Mouse (Mus musculus): ENCODE results near the gene Tcte1.
A peak's percentile ranks its signal among the peaks of the same experiment; 100 is the strongest.

Tcte1 gene

GRCm38 (mm10) chr17:45515204-45515726 is 8.0 kb upstream of the Tcte1 start:
- no peak for ATAC-seq (ENCODE audit: low TSS enrichment)

DNA sequence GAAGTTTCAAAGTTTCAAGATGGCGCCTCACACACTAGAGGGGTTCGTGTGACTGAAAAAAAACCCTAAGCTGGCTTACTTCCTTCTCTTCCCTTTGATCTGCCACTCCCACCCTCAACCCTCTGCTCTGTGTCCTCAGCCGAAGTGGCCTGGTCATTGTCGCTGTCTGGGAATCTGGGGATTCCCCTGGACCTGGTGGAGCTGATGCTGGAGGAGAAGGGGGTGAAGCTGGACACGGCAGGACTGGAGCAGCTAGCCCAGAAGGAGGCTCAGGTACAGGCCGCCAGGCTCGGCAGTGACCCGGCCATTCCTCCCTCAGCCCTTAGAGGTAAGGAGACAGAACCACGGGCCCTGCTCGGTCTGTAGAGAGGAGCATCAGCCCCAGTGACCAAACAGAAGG is 7.4 kb upstream of the Tcte1 start:
- ATAC-seq (ENCODE audit: low TSS enrichment) = no peak

GRCm38 (mm10) chr17:45516488-45516887 is 6.7 kb upstream of the Tcte1 start:
- ATAC-seq (ENCODE audit: low TSS enrichment) = peak; percentile 65

GRCm38 (mm10) chr17:45517135-45517534 is 6.1 kb upstream of the Tcte1 start:
- no peak for ATAC-seq (ENCODE audit: low TSS enrichment)

DNA sequence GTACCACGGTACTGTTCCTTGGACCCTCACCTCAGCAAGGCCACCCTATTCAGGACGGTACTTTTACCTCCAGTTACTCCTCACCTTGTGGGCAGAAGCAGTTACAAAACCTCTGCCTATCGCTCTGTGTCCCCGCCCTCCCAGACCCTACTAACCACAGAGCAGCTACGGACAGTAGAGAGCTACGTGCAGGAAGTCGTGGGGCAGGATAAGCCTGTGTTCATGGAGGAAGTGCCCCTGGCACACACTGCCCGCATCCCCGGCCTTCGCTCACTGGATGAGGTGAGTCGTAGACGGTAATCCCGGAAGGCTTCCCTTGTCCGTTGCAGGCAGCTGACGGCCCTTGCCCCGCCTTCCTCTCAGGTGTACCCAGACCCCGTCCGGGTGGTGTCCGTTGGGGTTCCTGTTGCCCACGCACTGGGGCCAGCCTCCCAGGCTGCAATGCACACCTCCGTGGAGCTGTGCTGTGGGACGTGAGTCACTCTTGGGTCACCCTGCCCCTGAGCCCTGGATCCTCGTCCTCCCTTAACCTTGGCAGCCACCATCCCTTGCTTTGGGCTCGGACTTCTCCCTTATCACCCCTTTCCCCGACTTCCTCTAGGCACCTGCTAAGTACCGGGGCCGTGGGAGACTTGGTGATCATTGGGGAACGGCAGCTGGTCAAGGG is 5.6 kb upstream of the Tcte1 start:
- ATAC-seq (ENCODE audit: low TSS enrichment) = no peak

GRCm38 (mm10) chr17:45518766-45519475 is 4.3 kb upstream of the Tcte1 start:
- ATAC-seq (ENCODE audit: low TSS enrichment) = no peak

GRCm38 (mm10) chr17:45520136-45520535 is 3.1 kb upstream of the Tcte1 start:
- no peak for ATAC-seq (ENCODE audit: low TSS enrichment)

- ATAC-seq (ENCODE audit: low TSS enrichment) = no peak
Measured at GRCm38 (mm10) chr17:45524961-45525360, 1.7 kb downstream of the Tcte1 start.

- ATAC-seq (ENCODE audit: low TSS enrichment) = no peak
Measured at GRCm38 (mm10) chr17:45526571-45526970, 3.3 kb downstream of the Tcte1 start.

DNA sequence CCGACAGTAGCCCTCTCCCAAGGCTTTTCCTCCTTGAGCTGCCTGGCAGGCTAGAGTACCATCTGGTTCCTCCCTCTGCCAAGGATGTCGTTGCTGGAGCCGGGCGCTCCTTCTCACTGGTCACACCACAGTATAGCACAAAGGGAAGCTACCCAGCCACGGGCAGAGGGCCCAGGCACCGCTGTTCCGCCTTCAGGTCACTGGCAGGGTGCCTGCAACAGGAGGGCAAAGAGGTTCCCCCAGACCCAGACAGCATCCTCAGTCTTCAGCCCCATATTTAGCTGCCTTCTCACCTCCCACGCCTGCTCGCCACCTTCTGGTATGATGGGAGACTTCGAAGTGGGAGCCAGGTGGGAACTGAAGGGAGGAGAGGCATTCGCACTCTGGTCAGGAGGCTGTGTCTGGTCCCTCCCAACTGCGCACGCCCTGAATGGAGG is 7.1 kb downstream of the Tcte1 start:
- ATAC-seq (ENCODE audit: low TSS enrichment) = peak; percentile 86

- no peak for ATAC-seq (ENCODE audit: low TSS enrichment)
Measured at GRCm38 (mm10) chr17:45532896-45533295, 9.7 kb downstream of the Tcte1 start.

GRCm38 (mm10) chr17:45536264-45536663 is 13.0 kb downstream of the Tcte1 start:
- peak; percentile 21; the same call in 1 of the 2 replicates for ATAC-seq (ENCODE audit: low TSS enrichment)

DNA sequence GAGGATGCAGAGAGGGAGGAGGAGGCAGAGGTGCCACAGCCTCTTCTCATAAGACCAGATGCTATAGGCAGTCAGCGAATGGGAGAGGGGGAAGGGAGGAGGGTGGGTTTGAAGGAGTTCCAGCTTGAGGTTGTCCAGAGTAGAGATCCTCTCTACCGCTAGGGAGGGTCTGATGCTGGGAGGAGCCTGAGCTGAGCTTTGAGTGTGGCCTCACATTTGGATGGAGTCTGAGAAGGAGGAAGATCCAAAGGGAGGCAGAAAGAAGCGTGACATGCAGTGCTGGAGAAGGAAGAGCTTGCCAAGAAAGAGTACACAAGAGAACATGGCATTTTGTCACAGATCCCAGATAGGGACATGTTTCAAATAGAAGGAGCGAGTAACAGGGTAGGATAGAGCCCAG is 15.2 kb downstream of the Tcte1 start:
- ATAC-seq (ENCODE audit: low TSS enrichment) = peak; percentile 35

- peak; percentile 18; the same call in 1 of the 2 replicates for ATAC-seq (ENCODE audit: low TSS enrichment)
Measured at GRCm38 (mm10) chr17:45539664-45540063, 16.4 kb downstream of the Tcte1 start.

DNA sequence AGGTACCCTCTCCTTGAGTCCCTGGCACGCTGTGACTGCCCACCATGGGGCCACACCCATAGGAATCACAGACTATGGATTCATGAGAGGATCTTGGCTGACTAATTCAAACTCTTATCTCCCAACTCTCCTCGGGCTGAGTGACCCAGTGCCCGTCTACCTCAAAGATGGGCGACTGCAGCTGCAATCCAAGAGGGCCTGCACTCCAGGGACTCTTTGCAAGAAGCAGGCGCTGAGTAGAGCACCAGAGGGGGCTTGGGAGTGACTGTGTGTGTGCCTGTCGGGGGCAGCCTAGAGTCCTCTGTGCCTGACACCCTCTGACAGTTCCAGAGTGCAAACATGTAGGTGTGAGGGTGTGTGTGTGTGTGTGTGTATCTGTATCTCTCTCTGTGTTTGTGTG is 18.9 kb downstream of the Tcte1 start:
- ATAC-seq (ENCODE audit: low TSS enrichment) = no peak

DNA sequence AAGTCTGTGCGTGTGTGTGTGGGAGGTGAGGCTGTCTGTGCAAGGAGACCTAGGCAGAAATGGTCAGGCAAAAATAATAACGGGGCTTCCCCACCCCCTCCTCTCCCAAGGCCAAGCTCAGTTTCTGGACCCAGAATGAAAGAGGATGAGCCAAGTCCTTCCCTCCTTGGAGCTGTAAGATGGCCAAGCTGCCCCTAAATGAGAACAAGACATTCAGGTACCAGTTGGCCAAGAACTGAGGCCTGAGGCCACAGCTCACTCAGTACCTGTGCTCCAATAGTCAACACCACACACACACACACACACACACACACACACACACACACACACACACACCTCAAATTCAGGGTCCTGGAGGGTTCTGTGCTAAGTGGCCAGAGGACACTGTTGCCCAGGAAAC is 19.5 kb downstream of the Tcte1 start:
- ATAC-seq (ENCODE audit: low TSS enrichment) = no peak

DNA sequence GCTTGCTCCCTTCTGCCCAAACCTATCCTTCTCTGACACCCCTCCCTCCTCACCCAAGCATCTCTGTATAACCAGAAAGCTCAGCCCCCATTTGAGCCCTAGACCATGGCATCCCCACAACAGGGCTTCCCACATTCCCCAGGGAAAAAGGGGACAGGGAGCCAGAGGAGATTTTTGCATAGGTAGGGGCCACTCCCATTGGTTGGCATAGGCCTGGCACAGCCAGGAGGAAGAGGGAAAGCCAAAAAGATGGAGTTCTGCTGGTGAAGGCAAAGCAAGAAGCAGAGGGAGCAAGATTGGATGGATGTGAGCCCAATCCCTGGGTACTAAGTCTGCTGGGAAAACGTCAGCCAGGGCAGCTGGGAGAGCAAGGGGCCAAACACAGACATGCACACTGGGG is 19.9 kb downstream of the Tcte1 start:
- no peak for ATAC-seq (ENCODE audit: low TSS enrichment)

GRCm38 (mm10) chr17:45544001-45544872 is 21.0 kb downstream of the Tcte1 start:
- ATAC-seq (ENCODE audit: low TSS enrichment) = no peak

DNA sequence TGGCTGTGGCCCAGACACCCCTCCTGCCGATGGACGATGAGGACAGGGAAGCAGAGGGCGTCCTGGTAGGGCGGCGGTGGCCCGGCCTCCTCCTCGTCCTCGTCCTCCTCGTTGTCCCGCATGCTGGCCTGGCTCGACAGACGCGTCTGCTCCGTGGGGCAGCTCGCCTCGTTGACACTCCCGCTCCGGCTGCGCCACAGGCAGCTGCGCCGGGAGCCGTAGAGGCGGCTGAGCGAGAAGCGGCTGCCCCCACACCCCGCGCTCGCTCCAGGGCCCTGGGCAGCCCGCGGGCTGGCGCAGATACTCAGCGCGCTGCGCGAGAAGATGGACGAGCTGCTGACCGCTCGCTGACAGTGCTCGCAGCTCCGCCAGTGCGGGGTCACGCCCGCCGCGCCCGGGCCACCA is 21.6 kb downstream of the Tcte1 start:
- no peak for ATAC-seq (ENCODE audit: low TSS enrichment)

GRCm38 (mm10) chr17:45545278-45545961 is 22.2 kb downstream of the Tcte1 start:
- ATAC-seq (ENCODE audit: low TSS enrichment) = no peak

DNA sequence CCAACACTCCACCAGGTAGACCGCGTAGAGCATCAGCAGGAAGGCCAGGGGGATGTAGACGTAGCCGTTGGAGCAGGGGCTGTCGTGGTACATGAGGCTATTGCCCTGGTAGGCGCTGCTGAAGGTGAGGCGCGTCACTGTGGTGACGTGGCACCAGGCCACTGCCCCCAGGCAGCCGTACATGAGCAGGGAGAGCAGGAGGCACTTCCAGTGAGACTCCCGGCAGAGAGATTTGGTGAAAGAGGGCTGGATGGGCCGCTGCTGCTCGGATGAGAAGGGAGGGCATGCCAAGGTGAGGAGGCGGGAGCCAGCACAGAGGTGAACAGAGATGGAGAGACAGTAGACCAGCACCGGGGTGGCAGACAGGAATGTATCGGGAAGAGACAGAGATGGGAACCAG is 23.7 kb downstream of the Tcte1 start:
- ATAC-seq (ENCODE audit: low TSS enrichment) = no peak

All from frontal cortex, adult (tissue).